Mouse (Mus musculus) bone marrow macrophage, adult 2 months (primary cell): ENCODE data around the gene Ncs1. TPM values are rescaled to one million over a fixed set of nuclear protein-coding genes. Genes with fewer than 3 reads are reported as not detected.

Experiments
- H3K27ac ChIP-seq: 2 replicates; pipeline ENCODE4 v1.5.1; 2012; ENCODE audit warnings: low read depth, low read length; ENCODE audit not compliant: insufficient read depth
- H3K4me1 ChIP-seq: 2 replicates; pipeline ENCODE4 v1.6.1; 2012; ENCODE audit warnings: low read length; ENCODE audit not compliant: control insufficient read depth, insufficient read depth
- H3K4me3 ChIP-seq: 2 replicates; pipeline ENCODE4 v1.5.1; 2012; ENCODE audit warnings: mild to moderate bottlenecking, low read length, moderate library complexity; ENCODE audit not compliant: insufficient read depth
- CTCF ChIP-seq: IDR thresholded peaks from 2 replicates; pipeline ENCODE4 v1.5.1; 2012; ENCODE audit warnings: low read depth, mild to moderate bottlenecking, low read length, moderate library complexity
- POLR2A ChIP-seq: IDR thresholded peaks from 2 replicates; pipeline ENCODE4 v1.6.1; 2012; ENCODE audit warnings: mild to moderate bottlenecking, low read depth, low read length, borderline replicate concordance
- polyA plus RNA-seq: library from polyadenylated mRNA; stranded (reverse); fragments of >200 nt; gene quantifications from 2 replicates; pipeline ENCODE4 v1.2.4, GENCODE M21; 2012; ENCODE audit not compliant: missing spikeins, insufficient read depth, insufficient read length

Ncs1 gene
- polyA plus RNA-seq, 1 experiment, result 2.5 TPM

DNA sequence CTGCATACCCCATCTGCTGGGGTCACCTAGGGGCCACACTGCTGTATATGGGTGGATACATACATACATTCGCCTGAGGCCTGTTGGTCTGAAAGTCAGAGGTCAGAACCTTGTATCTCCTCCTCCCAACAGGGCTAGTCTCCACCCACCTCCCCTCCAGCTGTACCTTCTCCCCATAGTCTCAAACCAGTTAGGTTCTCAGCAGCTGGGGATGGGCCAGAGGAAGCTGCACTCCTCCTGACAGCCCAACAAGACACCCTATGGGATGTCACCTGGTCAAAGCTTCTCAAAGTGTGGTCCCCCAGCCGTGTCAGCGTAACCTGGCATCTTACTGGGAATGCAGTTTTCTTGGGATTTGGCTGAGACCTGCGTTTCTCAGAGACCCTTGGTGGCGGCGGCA is 50.8 kb downstream of the Ncs1 start:
- Histone ChIP-seq H3K4me3 (no peak overlapping the region), H3K27ac (no peak overlapping the region), H3K4me1 (peaks cover 4% of the 10 kb centered on the region)
- TF ChIP-seq POLR2A (no peak), CTCF (no peak)

DNA sequence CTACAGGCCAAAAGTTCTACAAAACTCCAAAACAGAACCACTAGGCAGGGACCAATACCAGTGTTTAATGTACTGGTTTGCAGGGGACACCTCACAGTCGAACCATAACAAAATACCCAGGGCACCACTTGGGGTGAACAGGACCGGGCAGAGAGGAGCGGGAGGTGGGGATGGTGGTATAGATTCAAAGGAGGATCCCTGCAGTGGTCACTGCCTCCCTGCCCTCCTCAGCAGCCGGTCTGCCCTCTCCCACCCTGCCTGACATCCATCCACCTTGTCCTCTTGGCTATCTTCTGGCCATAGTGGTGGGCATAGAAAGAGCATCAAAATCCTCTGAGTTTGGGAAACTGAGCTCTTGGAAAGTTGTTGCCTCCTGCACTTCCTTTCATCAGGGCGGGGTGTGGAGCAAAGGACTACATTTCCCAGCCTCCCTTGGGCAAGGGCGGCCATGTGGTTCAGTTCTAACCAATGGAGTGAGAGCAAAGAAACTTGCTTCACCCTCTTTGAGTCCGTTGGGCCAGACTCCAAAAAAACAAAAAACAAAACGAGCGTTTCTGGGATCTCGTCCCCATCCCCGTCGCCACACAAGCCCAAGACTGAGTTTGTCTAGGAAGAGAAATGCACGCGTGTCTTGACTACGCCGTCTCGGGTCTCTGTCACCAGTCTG is 52.1 kb downstream of the Ncs1 start:
- Histone ChIP-seq H3K4me3 (peak overlapping the region; percentile 50), H3K4me1 (peaks cover 4% of the 10 kb centered on the region), H3K27ac (no peak overlapping the region)
- TF ChIP-seq POLR2A, result no peak
- no peak for TF ChIP-seq CTCF

DNA sequence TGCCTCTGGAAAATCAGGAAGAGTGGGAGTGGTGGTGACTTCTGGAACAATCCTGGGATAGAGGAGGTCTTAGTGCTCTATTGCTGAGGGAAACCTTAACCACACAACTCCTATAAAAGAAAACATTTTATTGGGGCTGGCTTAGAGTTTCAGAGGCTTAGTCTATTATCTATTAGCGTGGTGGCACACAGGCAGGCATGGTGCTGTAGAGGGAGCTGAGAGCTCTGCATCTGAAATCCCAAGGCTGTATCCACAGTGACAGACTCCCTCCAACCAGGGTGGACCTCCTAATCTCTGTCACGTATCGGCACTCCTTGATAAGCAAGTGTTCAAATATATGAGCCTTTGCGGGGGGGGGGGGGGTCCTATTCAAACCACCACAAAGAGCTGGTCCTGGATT is 53.2 kb downstream of the Ncs1 start:
- Histone ChIP-seq H3K4me3 (no peak overlapping the region), H3K4me1 (peaks cover 4% of the 10 kb centered on the region), H3K27ac (no peak overlapping the region)
- no peak for TF ChIP-seq POLR2A
- no peak for TF ChIP-seq CTCF

DNA sequence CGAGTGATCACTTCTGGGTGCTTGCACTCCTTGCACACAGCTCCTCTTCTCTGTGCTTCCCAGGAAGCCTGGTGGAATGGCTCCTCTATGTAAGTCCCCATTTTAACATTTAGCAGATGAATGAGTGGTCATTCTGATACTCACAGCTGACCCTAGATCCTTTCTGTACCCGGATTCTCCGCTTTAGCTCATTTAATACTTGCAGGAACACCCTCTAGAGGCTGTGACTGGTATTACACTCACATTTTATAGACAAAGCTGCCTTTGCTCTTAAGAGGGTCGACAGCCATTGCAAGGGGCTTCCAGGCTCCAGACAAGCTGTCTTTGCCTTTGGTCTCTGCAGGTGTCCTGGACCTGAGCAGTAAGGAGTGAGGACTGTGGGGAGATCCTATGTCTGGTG is 53.6 kb downstream of the Ncs1 start:
- TF ChIP-seq POLR2A (no peak), CTCF (no peak; the same call in 1 of the 2 replicates)
- Histone ChIP-seq H3K4me1 (peaks cover 4% of the 10 kb centered on the region), H3K27ac (no peak overlapping the region), H3K4me3 (no peak overlapping the region)

DNA sequence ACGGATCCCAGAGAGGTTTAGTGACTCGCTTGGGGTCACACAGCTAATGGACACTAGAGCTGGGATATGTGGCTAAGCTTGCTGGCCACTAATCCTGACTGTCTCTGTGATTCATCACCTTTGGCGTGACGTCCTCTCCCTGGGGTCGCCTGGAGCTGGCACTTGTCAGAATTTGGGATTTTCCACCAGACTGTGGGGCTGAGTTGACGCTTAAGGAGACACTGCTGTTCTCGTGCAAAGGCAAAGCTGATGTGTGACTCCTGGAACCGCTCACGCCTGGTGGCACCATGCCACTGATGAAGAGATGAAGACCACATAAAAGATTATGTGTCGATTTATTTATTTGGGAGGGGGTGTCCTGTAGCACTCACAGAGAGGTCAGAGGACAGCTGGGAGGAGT is 54.4 kb downstream of the Ncs1 start:
- peaks cover 9% of the 10 kb centered on the region for H3K4me1 ChIP-seq
- no peak overlapping the region for H3K27ac ChIP-seq
- H3K4me3 ChIP-seq, result no peak overlapping the region
- TF ChIP-seq POLR2A (no peak), CTCF (no peak)

DNA sequence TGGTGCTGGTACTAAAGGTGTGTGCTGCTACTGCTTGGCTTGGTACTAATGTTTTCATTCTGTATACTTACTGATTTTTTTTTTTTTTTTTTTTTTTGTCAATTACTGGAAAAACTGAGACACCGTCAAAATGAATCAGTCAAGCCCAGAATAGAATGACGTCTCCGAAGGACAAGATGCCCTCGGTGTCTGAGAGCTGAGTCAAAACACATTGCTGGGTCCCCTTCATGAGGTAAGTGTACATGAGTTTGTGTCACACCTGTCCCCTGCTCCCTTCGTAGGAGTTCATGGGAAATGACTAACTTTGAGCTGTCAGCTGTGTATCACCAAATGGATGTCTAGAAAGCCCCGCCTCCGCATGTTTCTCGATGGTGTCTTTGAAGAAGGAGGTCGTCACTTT is 57.6 kb downstream of the Ncs1 start:
- no peak overlapping the region for H3K27ac ChIP-seq
- peaks cover 14% of the 10 kb centered on the region for H3K4me1 ChIP-seq
- TF ChIP-seq CTCF, result no peak
- TF ChIP-seq POLR2A, result no peak
- H3K4me3 ChIP-seq, result no peak overlapping the region

- no peak for TF ChIP-seq POLR2A
- TF ChIP-seq CTCF, result no peak
- Histone ChIP-seq H3K4me1 (peaks cover 10% of the 10 kb centered on the region), H3K4me3 (no peak overlapping the region), H3K27ac (no peak overlapping the region)
Measured at GRCm38 (mm10) chr2:31304191-31304590, 58.6 kb downstream of the Ncs1 start.

GRCm38 (mm10) chr2:31304801-31305665 is 59.4 kb downstream of the Ncs1 start:
- H3K27ac ChIP-seq, result no peak overlapping the region
- TF ChIP-seq CTCF (no peak), POLR2A (no peak)
- H3K4me1 ChIP-seq, result peaks cover 10% of the 10 kb centered on the region
- no peak overlapping the region for H3K4me3 ChIP-seq

GRCm38 (mm10) chr2:31305684-31306083 is 60.1 kb downstream of the Ncs1 start:
- TF ChIP-seq POLR2A (no peak), CTCF (peak; percentile 39; the same call in 1 of the 2 replicates)
- no peak overlapping the region for H3K27ac ChIP-seq
- H3K4me3 ChIP-seq, result no peak overlapping the region
- peaks cover 10% of the 10 kb centered on the region for H3K4me1 ChIP-seq

DNA sequence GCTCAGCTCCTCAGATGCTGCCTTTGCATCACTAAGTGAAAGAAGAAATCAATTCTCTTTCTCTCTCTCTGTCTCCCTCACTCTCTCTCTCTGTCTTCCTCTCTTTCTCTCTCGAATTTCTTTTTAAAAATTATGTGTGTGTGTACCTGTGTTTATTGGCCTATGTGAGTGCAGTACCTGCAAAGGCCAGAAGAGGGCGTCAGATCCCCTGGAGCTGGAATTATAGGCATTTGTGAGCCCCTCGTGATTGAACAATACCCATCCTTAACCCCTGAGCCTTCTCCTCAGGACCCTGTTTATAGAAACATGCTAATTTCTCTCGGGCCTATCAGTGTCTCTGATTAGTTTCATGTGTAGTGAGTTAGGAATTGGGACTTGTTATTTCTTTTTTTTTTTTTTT is 62.6 kb downstream of the Ncs1 start:
- H3K27ac ChIP-seq, result no peak overlapping the region
- H3K4me3 ChIP-seq, result no peak overlapping the region
- H3K4me1 ChIP-seq, result peaks cover 10% of the 10 kb centered on the region
- no peak for TF ChIP-seq CTCF
- TF ChIP-seq POLR2A, result no peak

- Histone ChIP-seq H3K4me1 (peaks cover 10% of the 10 kb centered on the region), H3K27ac (no peak overlapping the region), H3K4me3 (no peak overlapping the region)
- TF ChIP-seq POLR2A, result no peak
- no peak for TF ChIP-seq CTCF
Measured at GRCm38 (mm10) chr2:31309549-31309948, 63.9 kb downstream of the Ncs1 start.
